Mouse (Mus musculus): ENCODE data around the gene Hfe2.

Hfe2 gene

DNA sequence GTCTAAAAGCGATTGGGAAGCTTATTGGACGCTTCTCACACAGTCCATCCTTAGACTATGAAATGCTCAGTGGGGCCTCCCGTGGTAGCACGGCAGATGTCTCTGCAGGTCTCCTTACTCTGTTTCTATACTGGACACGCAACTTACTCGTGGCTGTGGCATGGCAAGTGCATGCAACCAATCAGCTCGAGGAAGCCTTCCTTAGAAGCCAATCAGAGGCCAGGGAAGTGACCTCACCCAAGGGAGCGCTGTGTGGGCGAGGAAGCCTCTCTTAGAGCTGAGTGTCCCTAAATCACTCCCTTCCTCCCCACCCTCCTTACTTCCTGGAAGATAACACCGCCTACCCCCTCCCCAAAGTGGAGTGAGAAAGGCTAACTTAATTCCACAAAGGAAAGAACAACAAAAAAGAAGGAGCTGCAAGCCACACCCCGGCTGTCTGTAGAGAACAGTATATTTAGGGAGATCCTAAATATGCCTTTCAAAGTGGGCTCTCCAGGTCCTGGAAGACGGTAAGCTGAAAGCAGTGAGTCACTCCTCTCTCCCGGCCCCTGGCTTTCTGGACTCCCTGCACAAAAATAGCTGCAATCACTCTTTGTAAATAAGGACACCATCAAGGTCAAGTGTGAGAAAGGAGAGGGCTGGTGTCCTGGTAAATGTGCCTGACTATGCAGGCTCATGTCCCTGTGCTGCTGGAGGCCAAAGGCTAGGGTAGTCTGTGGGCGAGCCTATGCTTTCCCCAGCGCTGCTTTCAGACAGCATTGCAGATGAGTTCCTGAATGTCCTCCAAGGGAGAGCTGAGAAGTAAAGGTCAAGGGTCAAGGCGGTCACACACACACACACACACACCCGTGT is 51.9 kb downstream of the Hfe2 start, which contains the start of gene Gm16253:
TSS of gene Gm16253 (plus strand) at position 295 of the 852 bp plus-strand sequence.
- DNase-seq, result peak; percentile 85

DNA sequence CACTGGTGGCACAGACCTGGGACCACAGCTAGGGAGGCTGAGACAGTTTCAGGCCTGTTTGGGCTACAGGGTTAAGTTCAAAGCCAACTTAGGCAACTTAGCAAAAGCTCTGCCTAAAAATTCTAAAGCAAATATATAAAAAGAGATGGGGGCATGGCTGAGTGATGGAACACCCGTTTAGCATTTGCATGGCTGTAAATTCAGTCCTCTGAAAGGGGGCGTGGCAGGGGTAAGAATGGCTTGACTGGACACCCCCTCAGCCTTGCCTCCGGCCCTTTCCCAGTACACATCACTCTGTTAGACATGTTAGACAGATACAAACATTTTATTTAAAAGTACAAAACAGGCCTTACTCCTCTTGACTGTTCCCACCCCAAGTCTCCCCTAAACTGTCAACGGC is 52.6 kb downstream of the Hfe2 start:
- no peak for DNase-seq

Measured in cerebellum, adult 11-12 months (tissue).